Mouse (Mus musculus) G1E (cell line): ENCODE measurements around the gene Gm42421.

Source experiments
- CTCF ChIP-seq: IDR thresholded peaks from 2 replicates; pipeline ENCODE4 v1.5.1; 2012; ENCODE audit warnings: low read depth, low read length, inconsistent platforms, mixed read lengths
- GATA1 ChIP-seq: IDR thresholded peaks from 2 replicates; pipeline ENCODE4 v1.6.1; 2012; ENCODE audit warnings: borderline replicate concordance, low read length, inconsistent platforms, mixed read lengths
- TAL1 ChIP-seq: conservative IDR thresholded peaks from 2 replicates; pipeline ENCODE4 v1.6.1; 2012; ENCODE audit warnings: low read depth, low read length, inconsistent platforms, mixed read lengths

DNA sequence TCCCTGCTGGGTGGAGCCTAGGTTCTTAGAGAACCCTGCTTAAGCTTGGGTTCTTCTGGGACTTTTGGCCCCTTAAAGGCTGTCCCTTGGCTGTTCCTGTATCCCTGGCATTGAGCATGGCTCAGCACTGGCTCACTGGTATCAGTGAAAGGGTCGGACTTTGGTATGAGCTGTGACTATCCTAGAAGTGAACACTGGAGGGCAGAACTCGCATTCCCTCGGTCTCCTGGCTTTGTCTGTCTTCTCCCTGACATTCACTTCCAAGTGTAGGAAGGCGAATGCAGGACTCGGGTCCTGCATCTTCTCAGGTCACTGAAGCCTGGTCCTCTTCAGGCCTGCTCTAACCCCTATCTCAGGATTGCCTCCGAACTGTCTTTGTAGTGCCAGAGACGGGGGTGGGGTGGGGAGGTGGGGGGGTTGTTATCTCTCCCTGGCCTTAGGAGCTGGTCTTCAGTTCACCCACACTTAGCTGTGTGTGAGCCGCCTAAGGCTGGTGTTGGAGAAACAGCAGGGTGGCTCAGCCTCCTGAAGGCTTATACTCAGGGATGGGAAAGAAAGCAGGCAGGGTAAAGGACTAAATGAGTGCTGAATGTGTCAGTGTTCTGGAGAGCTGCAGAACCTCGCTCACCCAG lies 35.6 kb upstream of the Gm42421 start:
- no peak for TF ChIP-seq CTCF
- no peak for TF ChIP-seq TAL1
- no peak for TF ChIP-seq GATA1
